Mouse (Mus musculus) heart, postnatal 0 days (tissue): ENCODE data around the gene Osbpl2. TPM values are rescaled to one million over a fixed set of nuclear protein-coding genes. Genes with fewer than 3 reads are reported as not detected.

ENCODE experiments used
- ATAC-seq: fragments of 200-750 bp; cut with Nextera tagmentation; 2 replicates; pipeline ENCODE4 v1.8.0; 2017; ENCODE audit warnings: low read depth, moderate number of reproducible peaks, moderate library complexity; ENCODE audit not compliant: insufficient read depth
- DNase-seq: peaks from one replicate; pipeline ENCODE4 v3.0.0-alpha.2; 2016; ENCODE audit warnings: low spot score
- H3K27ac ChIP-seq: fragments of 300-500 bp; sonication (generic); 2 replicates; pipeline ENCODE4 v1.5.1; 2014; ENCODE audit warnings: low read depth, mild to moderate bottlenecking
- H3K27me3 ChIP-seq: fragments of 300-500 bp; sonication (generic); 2 replicates; pipeline ENCODE4 v1.6.1; 2014; ENCODE audit warnings: low read length, mixed read lengths; ENCODE audit not compliant: control insufficient read depth, insufficient read depth
- H3K36me3 ChIP-seq: fragments of 300-500 bp; sonication (generic); replicated peaks from 2 replicates; pipeline ENCODE4 v1.6.1; 2014; ENCODE audit warnings: low read length, mixed read lengths; ENCODE audit not compliant: control insufficient read depth, insufficient read depth
- H3K4me1 ChIP-seq: fragments of 300-500 bp; sonication (generic); 2 replicates; pipeline ENCODE4 v1.6.1; 2014; ENCODE audit warnings: antibody characterized with exemption; ENCODE audit not compliant: control insufficient read depth, insufficient read depth
- H3K4me2 ChIP-seq: fragments of 300-500 bp; sonication (generic); 2 replicates; pipeline ENCODE4 v1.6.1; 2014; ENCODE audit warnings: low read depth, mild to moderate bottlenecking, low read length, moderate library complexity
- H3K4me3 ChIP-seq: fragments of 300-500 bp; sonication (generic); 2 replicates; pipeline ENCODE4 v1.5.1; 2014; ENCODE audit warnings: low read depth, low read length
- H3K9ac ChIP-seq: fragments of 300-500 bp; sonication (generic); replicated peaks from 2 replicates; pipeline ENCODE4 v1.6.1; 2014; ENCODE audit warnings: low read depth, low read length, mixed read lengths
- H3K9me3 ChIP-seq: fragments of 300-500 bp; sonication (generic); replicated peaks from 2 replicates; pipeline ENCODE4 v1.6.1; 2016; ENCODE audit warnings: low read length; ENCODE audit not compliant: control insufficient read depth
- CTCF ChIP-seq: IDR thresholded peaks from 2 replicates; pipeline ENCODE4 v1.5.1; 2016; ENCODE audit warnings: antibody characterized with exemption, control low read depth, low read depth
- EP300 ChIP-seq: IDR thresholded peaks from 2 replicates; pipeline ENCODE4 v1.6.1; 2016; ENCODE audit warnings: antibody characterized with exemption, low read depth
- WGBS: fragments of 180-500 bp; shearing (Covaris S2); extraction: QIAGEN DNeasy Blood & Tissue Kit; methylation state at CpG from one replicate; pipeline ENCODE4 v1.1.7; 2014; 5-methylcytosine and 5-hydroxymethylcytosine counted together
- polyA plus RNA-seq: library from polyadenylated mRNA; unstranded; fragments of >200 nt; fragmentation: Nextera tagmentation; extraction: Ambion mirVana; gene quantifications from 2 replicates; pipeline ENCODE4 v1.2.1, GENCODE M21; 2015
- total RNA-seq: library from RNA; depleted of rRNA; stranded (reverse); fragments of >200 nt; gene quantifications from 2 replicates; pipeline ENCODE4 v1.2.3, GENCODE M21; 2014; ENCODE audit warnings: low replicate concordance

Osbpl2 gene
- total and polyA plus RNA-seq, 2 experiments from 2014 or later: 30.2 to 32.4 TPM

GRCm38 (mm10) chr2:180146091-180146490 lies 27.0 kb downstream of the Osbpl2 start:
- H3K9me3 ChIP-seq: no peaks in the 10 kb centered on the region
- no peak overlapping the region for H3K4me3 ChIP-seq
- no peaks in the 10 kb centered on the region for H3K27me3 ChIP-seq
- no peak overlapping the region for H3K4me2 ChIP-seq
- TF ChIP-seq EP300 (no peak), CTCF (no peak)
- 78% methylated on average over 2 of the region's 2 CpGs for WGBS
- DNase-seq (no peak), ATAC-seq (no peak)
- H3K9ac ChIP-seq: no peak overlapping the region
- H3K36me3 ChIP-seq: peaks cover 74% of the 10 kb centered on the region
- no peak overlapping the region for H3K27ac ChIP-seq
- H3K4me1 ChIP-seq: peaks cover 7% of the 10 kb centered on the region

GRCm38 (mm10) chr2:180147379-180147778 lies 28.3 kb downstream of the Osbpl2 start:
- Histone ChIP-seq H3K9me3 (no peaks in the 10 kb centered on the region), H3K4me1 (peaks cover 7% of the 10 kb centered on the region), H3K36me3 (peaks cover 71% of the 10 kb centered on the region), H3K4me2 (no peak overlapping the region), H3K27ac (peak overlapping the region; percentile 36), H3K27me3 (no peaks in the 10 kb centered on the region), H3K4me3 (no peak overlapping the region), H3K9ac (no peak overlapping the region)
- no peak for DNase-seq
- WGBS: 29% methylated on average over 6 of the region's 6 CpGs
- ATAC-seq: peak; percentile 54; the same call in 1 of the 2 replicates
- TF ChIP-seq EP300: no peak
- no peak for TF ChIP-seq CTCF

- peaks cover 7% of the 10 kb centered on the region for H3K4me1 ChIP-seq
- DNase-seq (no peak), ATAC-seq (no peak)
- H3K36me3 ChIP-seq: peaks cover 73% of the 10 kb centered on the region
- H3K4me2 ChIP-seq: no peak overlapping the region
- H3K4me3 ChIP-seq: no peak overlapping the region
- H3K27me3 ChIP-seq: no peaks in the 10 kb centered on the region
- H3K9ac ChIP-seq: no peak overlapping the region
- no peak overlapping the region for H3K27ac ChIP-seq
- TF ChIP-seq CTCF (no peak), EP300 (no peak)
- H3K9me3 ChIP-seq: no peaks in the 10 kb centered on the region
- 73% methylated on average over 9 of the region's 9 CpGs for WGBS
These were observed 29.4 kb downstream of the Osbpl2 start for GRCm38 (mm10) chr2:180148551-180148950.

GRCm38 (mm10) chr2:180154796-180155195 lies 35.7 kb downstream of the Osbpl2 start:
- ATAC-seq: no peak
- no peak overlapping the region for H3K9ac ChIP-seq
- H3K4me1 ChIP-seq: no peaks in the 10 kb centered on the region
- no peaks in the 10 kb centered on the region for H3K9me3 ChIP-seq
- DNase-seq: no peak
- H3K27ac ChIP-seq: no peak overlapping the region
- TF ChIP-seq CTCF: no peak
- no peak for TF ChIP-seq EP300
- H3K4me3 ChIP-seq: no peak overlapping the region
- 79% methylated on average over 3 of the region's 3 CpGs for WGBS
- no peaks in the 10 kb centered on the region for H3K27me3 ChIP-seq
- H3K4me2 ChIP-seq: no peak overlapping the region
- H3K36me3 ChIP-seq: peaks cover 68% of the 10 kb centered on the region

GRCm38 (mm10) chr2:180158627-180159026 lies 39.5 kb downstream of the Osbpl2 start:
- H3K36me3 ChIP-seq: peaks cover 75% of the 10 kb centered on the region
- H3K4me3 ChIP-seq: no peak overlapping the region
- H3K27ac ChIP-seq: no peak overlapping the region
- H3K4me1 ChIP-seq: no peaks in the 10 kb centered on the region
- ATAC-seq: no peak
- H3K4me2 ChIP-seq: no peak overlapping the region
- WGBS: 88% methylated on average over 3 of the region's 3 CpGs
- no peaks in the 10 kb centered on the region for H3K27me3 ChIP-seq
- TF ChIP-seq EP300 (no peak), CTCF (no peak)
- H3K9me3 ChIP-seq: no peaks in the 10 kb centered on the region
- H3K9ac ChIP-seq: no peak overlapping the region
- DNase-seq: no peak

GRCm38 (mm10) chr2:180165855-180166254 lies 46.7 kb downstream of the Osbpl2 start:
- H3K9ac ChIP-seq: no peak overlapping the region
- H3K27ac ChIP-seq: no peak overlapping the region
- H3K4me3 ChIP-seq: no peak overlapping the region
- peaks cover 4% of the 10 kb centered on the region; the same call in 1 of the 2 replicates for H3K4me1 ChIP-seq
- WGBS: 81% methylated on average over 2 of the region's 2 CpGs
- H3K4me2 ChIP-seq: no peak overlapping the region
- TF ChIP-seq EP300 (no peak), CTCF (no peak)
- DNase-seq: no peak
- no peaks in the 10 kb centered on the region for H3K9me3 ChIP-seq
- H3K36me3 ChIP-seq: peaks cover 30% of the 10 kb centered on the region
- no peaks in the 10 kb centered on the region for H3K27me3 ChIP-seq
- ATAC-seq: no peak
